Mouse (Mus musculus) intestine, embryonic 14.5 days (tissue): ENCODE measurements around the gene Vac14. TPM values are rescaled to one million over a fixed set of nuclear protein-coding genes. Genes with fewer than 3 reads are reported as not detected.

ENCODE experiments used
- ATAC-seq: fragments of 200-750 bp; cut with Nextera tagmentation; replicated peaks from 2 replicates; pipeline ENCODE4 v1.8.0; 2017; ENCODE audit warnings: low read depth, moderate number of reproducible peaks, moderate TSS enrichment, moderate library complexity; ENCODE audit not compliant: low FRiP score, low TSS enrichment
- DNase-seq: peaks from one replicate; pipeline ENCODE4 v3.0.0-alpha.2; 2018; ENCODE audit warnings: low spot score
- H3K27ac ChIP-seq: fragments of 300-500 bp; sonication (generic); 2 replicates; pipeline ENCODE4 v1.5.1; 2014; ENCODE audit warnings: low read depth, mild to moderate bottlenecking, control low read depth
- H3K27me3 ChIP-seq: fragments of 300-500 bp; sonication (generic); replicated peaks from 2 replicates; pipeline ENCODE4 v1.6.1; 2014; ENCODE audit warnings: low read length, control low read depth; ENCODE audit not compliant: control insufficient read depth, insufficient read depth
- H3K36me3 ChIP-seq: fragments of 300-500 bp; sonication (generic); 2 replicates; pipeline ENCODE4 v1.6.1; 2014; ENCODE audit warnings: low read length, control low read depth; ENCODE audit not compliant: control insufficient read depth, insufficient read depth
- H3K4me1 ChIP-seq: fragments of 300-500 bp; sonication (generic); replicated peaks from 2 replicates; pipeline ENCODE4 v1.6.1; 2014; ENCODE audit warnings: low read length, control low read depth, mixed read lengths; ENCODE audit not compliant: control insufficient read depth, insufficient read depth
- H3K4me2 ChIP-seq: fragments of 300-500 bp; sonication (generic); 2 replicates; pipeline ENCODE4 v1.6.1; 2014; ENCODE audit warnings: low read length
- H3K4me3 ChIP-seq: fragments of 300-500 bp; sonication (generic); 2 replicates; pipeline ENCODE4 v1.5.1; 2014; ENCODE audit warnings: low read depth, low read length, control low read depth, mixed read lengths
- H3K9ac ChIP-seq: fragments of 300-500 bp; sonication (generic); 2 replicates; pipeline ENCODE4 v1.6.1; 2014; ENCODE audit warnings: mild to moderate bottlenecking, low read length
- H3K9me3 ChIP-seq: fragments of 300-500 bp; sonication (generic); 2 replicates; pipeline ENCODE4 v1.6.1; 2016; ENCODE audit warnings: low read length, control low read depth; ENCODE audit not compliant: control insufficient read depth
- WGBS: fragments of 180-500 bp; shearing (Covaris S2); extraction: QIAGEN DNeasy Blood & Tissue Kit; methylation state at CpG from one replicate; pipeline ENCODE4 v1.1.7; 2014; 5-methylcytosine and 5-hydroxymethylcytosine counted together
- polyA plus RNA-seq: library from polyadenylated mRNA; unstranded; fragments of >200 nt; fragmentation: Nextera tagmentation; extraction: Ambion mirVana; gene quantifications from 2 replicates; pipeline ENCODE4 v1.2.1, GENCODE M21; 2014

The Vac14 gene
- polyA plus RNA-seq, 1 experiment from 2014 or later, result 27.2 TPM

GRCm38 (mm10) chr8:110651847-110652246 is 33.5 kb downstream of the Vac14 start:
- H3K27ac ChIP-seq, result no peak overlapping the region
- H3K4me3 ChIP-seq, result no peak overlapping the region
- 77% methylated on average over 4 of the region's 4 CpGs for WGBS
- H3K9ac ChIP-seq, result no peak overlapping the region
- ATAC-seq (no peak), DNase-seq (no peak)
- H3K36me3 ChIP-seq, result peaks cover 20% of the 10 kb centered on the region
- H3K27me3 ChIP-seq, result no peaks in the 10 kb centered on the region
- H3K4me1 ChIP-seq, result no peaks in the 10 kb centered on the region
- H3K4me2 ChIP-seq, result no peak overlapping the region
- H3K9me3 ChIP-seq, result no peaks in the 10 kb centered on the region

GRCm38 (mm10) chr8:110654075-110655060 is 36.0 kb downstream of the Vac14 start:
- Histone ChIP-seq H3K4me1 (no peaks in the 10 kb centered on the region), H3K4me2 (no peak overlapping the region), H3K36me3 (peaks cover 20% of the 10 kb centered on the region), H3K9me3 (no peaks in the 10 kb centered on the region), H3K4me3 (no peak overlapping the region), H3K9ac (no peak overlapping the region), H3K27me3 (no peaks in the 10 kb centered on the region), H3K27ac (no peak overlapping the region)
- ATAC-seq (no peak), DNase-seq (no peak)
- 89% methylated on average over 9 of the region's 9 CpGs for WGBS

GRCm38 (mm10) chr8:110655827-110656226 is 37.4 kb downstream of the Vac14 start:
- Histone ChIP-seq H3K27ac (no peak overlapping the region), H3K36me3 (peaks cover 17% of the 10 kb centered on the region), H3K4me2 (no peak overlapping the region), H3K9ac (no peak overlapping the region), H3K9me3 (no peaks in the 10 kb centered on the region), H3K27me3 (no peaks in the 10 kb centered on the region), H3K4me3 (no peak overlapping the region), H3K4me1 (no peaks in the 10 kb centered on the region)
- no peak for DNase-seq
- ATAC-seq, result no peak
- 92% methylated on average over 1 of the region's 1 CpGs for WGBS

- DNase-seq (no peak), ATAC-seq (no peak)
- no peak overlapping the region for H3K27ac ChIP-seq
- no peaks in the 10 kb centered on the region for H3K9me3 ChIP-seq
- H3K4me3 ChIP-seq, result no peak overlapping the region
- H3K27me3 ChIP-seq, result no peaks in the 10 kb centered on the region
- no peak overlapping the region for H3K9ac ChIP-seq
- H3K4me1 ChIP-seq, result no peaks in the 10 kb centered on the region
- 91% methylated on average over 2 of the region's 2 CpGs for WGBS
- H3K4me2 ChIP-seq, result no peak overlapping the region
- peaks cover 21% of the 10 kb centered on the region for H3K36me3 ChIP-seq
Observed at GRCm38 (mm10) chr8:110657661-110658060, 39.3 kb downstream of the Vac14 start.

GRCm38 (mm10) chr8:110660121-110660520 is 41.7 kb downstream of the Vac14 start:
- no peak overlapping the region for H3K27ac ChIP-seq
- no peaks in the 10 kb centered on the region for H3K9me3 ChIP-seq
- H3K9ac ChIP-seq, result no peak overlapping the region
- DNase-seq, result no peak
- H3K27me3 ChIP-seq, result no peaks in the 10 kb centered on the region
- H3K4me2 ChIP-seq, result no peak overlapping the region
- H3K36me3 ChIP-seq, result peaks cover 13% of the 10 kb centered on the region
- H3K4me1 ChIP-seq, result no peaks in the 10 kb centered on the region
- no peak overlapping the region for H3K4me3 ChIP-seq
- no peak for ATAC-seq

- no peak for DNase-seq
- no peak for ATAC-seq
- Histone ChIP-seq H3K4me3 (no peak overlapping the region), H3K36me3 (peaks cover 11% of the 10 kb centered on the region), H3K4me1 (no peaks in the 10 kb centered on the region), H3K9ac (no peak overlapping the region), H3K4me2 (no peak overlapping the region), H3K27me3 (no peaks in the 10 kb centered on the region), H3K9me3 (no peaks in the 10 kb centered on the region), H3K27ac (no peak overlapping the region)
- WGBS, result 79% methylated on average over 5 of the region's 5 CpGs
Observed at GRCm38 (mm10) chr8:110662545-110662944, 44.2 kb downstream of the Vac14 start.

GRCm38 (mm10) chr8:110663015-110663742 is 44.8 kb downstream of the Vac14 start:
- no peaks in the 10 kb centered on the region for H3K27me3 ChIP-seq
- H3K4me2 ChIP-seq, result no peak overlapping the region
- H3K9ac ChIP-seq, result no peak overlapping the region
- no peak overlapping the region for H3K4me3 ChIP-seq
- no peak overlapping the region for H3K27ac ChIP-seq
- no peaks in the 10 kb centered on the region for H3K4me1 ChIP-seq
- 78% methylated on average over 6 of the region's 6 CpGs for WGBS
- no peak for DNase-seq
- no peak for ATAC-seq
- H3K36me3 ChIP-seq, result peaks cover 5% of the 10 kb centered on the region
- H3K9me3 ChIP-seq, result no peaks in the 10 kb centered on the region

- Histone ChIP-seq H3K4me2 (no peak overlapping the region), H3K4me1 (0 out of 2 replicates have a peak, but pooled peaks cover 2% of the 10 kb centered on the region), H3K9me3 (no peaks in the 10 kb centered on the region), H3K36me3 (peaks cover 5% of the 10 kb centered on the region), H3K27me3 (no peaks in the 10 kb centered on the region), H3K27ac (no peak overlapping the region), H3K4me3 (no peak overlapping the region), H3K9ac (no peak overlapping the region)
- no peak for DNase-seq
- ATAC-seq, result no peak
- 77% methylated on average over 7 of the region's 7 CpGs for WGBS
Observed at GRCm38 (mm10) chr8:110664202-110664896, 46.0 kb downstream of the Vac14 start.
